Mouse (Mus musculus) heart, postnatal 36 days (tissue): ENCODE data around the gene Dcun1d4. TPM values are rescaled to one million over a fixed set of nuclear protein-coding genes. Genes with fewer than 3 reads are reported as not detected.
A peak's percentile ranks its signal among the peaks of the same experiment; 100 is the strongest.
"Not testable (repeated sequence)": the region's sequence is repeated elsewhere in the genome, so short reads cannot be mapped to it uniquely, and the experiment has no call there.

ENCODE experiments used
- DNase-seq, 2 experiments: peaks; one replicate each; pipeline ENCODE4 v3.0.0; 2021 to 2022
- intact Hi-C: fragments of 180-260 bp; cut with DNase I; formaldehyde crosslinking; loops from one replicate; pipeline ENCODE4 v1.15.1; 2025
- total RNA-seq, 2 experiments: library from RNA; stranded (reverse); gene quantifications; 2 replicates each; pipeline ENCODE4 v1.2.3; 2021

Dcun1d4 gene
- total RNA-seq, result 10 to 100 TPM; 14.7 to 18.2 TPM

GRCm38 (mm10) chr5:73480700-73481099 is at the start of gene Dcun1d4:
Gene Dcun1d4 (plus strand): TSS chr5:73481000.
- DNase-seq, result no peak
- intact Hi-C loops, result no loop called here

- intact Hi-C loops, result loop anchor here (1.0 to 5.0 kb wide), 3 partner anchors 111 to 206 kb away; no protein-coding TSS in a partner anchor
Measured at GRCm38 (mm10) chr5:73431581-73431980, 49.2 kb upstream of the Dcun1d4 start.

GRCm38 (mm10) chr5:73432805-73433204 is 48.0 kb upstream of the Dcun1d4 start:
- intact Hi-C loops, result loop anchor here (5.0 kb wide), 1 partner anchor 109 kb away; no protein-coding TSS in a partner anchor
- DNase-seq, result no peak

More at GRCm38 (mm10) chr5:73431581-73431980, 49.2 kb upstream of the Dcun1d4 start:
- peak; percentile 73 to 81 for DNase-seq

- no peak for DNase-seq
- intact Hi-C loops, result loop anchor here (5.0 kb wide), 1 partner anchor 108 kb away; no protein-coding TSS in a partner anchor
Measured at GRCm38 (mm10) chr5:73434764-73435163, 46.0 kb upstream of the Dcun1d4 start.

- intact Hi-C loops, result no loop called here
- no peak for DNase-seq
Measured at GRCm38 (mm10) chr5:73442176-73442575, 38.6 kb upstream of the Dcun1d4 start.

- DNase-seq, result no peak
- intact Hi-C loops, result no loop called here
Measured at GRCm38 (mm10) chr5:73450276-73450675, 30.5 kb upstream of the Dcun1d4 start.

GRCm38 (mm10) chr5:73454502-73455306 is 26.1 kb upstream of the Dcun1d4 start:
- intact Hi-C loops, result no loop called here
- DNase-seq, result peak in 1 of 2 experiments; percentile 2

GRCm38 (mm10) chr5:73455307-73455687 is 25.5 kb upstream of the Dcun1d4 start:
- intact Hi-C loops, result no loop called here
- no peak for DNase-seq

- no peak for DNase-seq
- intact Hi-C loops, result no loop called here
Measured at GRCm38 (mm10) chr5:73468462-73469433, 12.1 kb upstream of the Dcun1d4 start.

- intact Hi-C loops, result no loop called here
- DNase-seq, result no peak
Measured at GRCm38 (mm10) chr5:73474412-73475405, 6.1 kb upstream of the Dcun1d4 start.

- no peak for DNase-seq
- intact Hi-C loops, result no loop called here
Measured at GRCm38 (mm10) chr5:73481401-73481800, 601 bp downstream of the Dcun1d4 start.

GRCm38 (mm10) chr5:73482381-73482780 is 1.6 kb downstream of the Dcun1d4 start:
- DNase-seq, intact Hi-C loops: not testable (repeated sequence)

GRCm38 (mm10) chr5:73484016-73484615 is 3.3 kb downstream of the Dcun1d4 start:
- no peak for DNase-seq
- intact Hi-C loops, result no loop called here

GRCm38 (mm10) chr5:73486451-73486850 is 5.7 kb downstream of the Dcun1d4 start:
- intact Hi-C loops, result no loop called here
- DNase-seq, result no peak

- peak in 1 of 2 experiments; percentile 10 for DNase-seq
- intact Hi-C loops, result loop anchor here (5.0 to 10.0 kb wide), 4 partner anchors 47 to 575 kb away; partner anchors contain the start of genes Ociad1, Sgcb and Usp46
Measured at GRCm38 (mm10) chr5:73489915-73490314, 9.1 kb downstream of the Dcun1d4 start.

- peak; percentile 97 to 98 for DNase-seq
- intact Hi-C loops, result loop anchor here (5.0 to 10.0 kb wide), 4 partner anchors 47 to 574 kb away; partner anchors contain the start of genes Ociad1, Sgcb and Usp46
Measured at GRCm38 (mm10) chr5:73490596-73491073, 9.8 kb downstream of the Dcun1d4 start.

- no peak for DNase-seq
- intact Hi-C loops, result loop anchor here (5.0 to 10.0 kb wide), 4 partner anchors 46 to 574 kb away; partner anchors contain the start of genes Ociad1, Sgcb and Usp46
Measured at GRCm38 (mm10) chr5:73491074-73491836, 10.5 kb downstream of the Dcun1d4 start.
